Mouse (Mus musculus) erythroblast, adult 5-6 weeks (primary cell): ENCODE results near the gene Per1. TPM values are rescaled to one million over a fixed set of nuclear protein-coding genes. Genes with fewer than 3 reads are reported as not detected.

Experiments used
- total RNA-seq, 2 experiments: library from RNA; stranded (forward) in 1 of 2; stranded (reverse) in 1 of 2; fragments of 150-400 nt in 1 of 2; fragments of 200-764, 138-1000 nt in 1 of 2; gene quantifications; 2 replicates each; pipeline versions ENCODE4 v1.2.3 to v1.2.4; 2015 to 2017; ENCODE audit warnings: low replicate concordance in 2 of 2

The Per1 gene
- total RNA-seq, 2 experiments from 2014 or later = 1.9 to 2.3 TPM

Other genes with a start within 250 kb of the Per1 start
- 26.3 and 30.7 TPM in 2 replicates for gene Ndel1, start 223.4 kb upstream of the Per1 start, total RNA-seq (2015; ENCODE audit: low replicate concordance)
- gene Ndel1, start 223.4 kb upstream of the Per1 start, total RNA-seq (2017; ENCODE audit: low replicate concordance) = 54.4 and 55.6 TPM in 2 replicates
- gene Rnf222, start 206.7 kb upstream of the Per1 start, total RNA-seq (2015; ENCODE audit: low replicate concordance) = not detected in 2 replicates
- not detected in 2 replicates for gene Rnf222, start 206.7 kb upstream of the Per1 start, total RNA-seq (2017; ENCODE audit: low replicate concordance)
- 757 and 872 TPM in 2 replicates for gene Rpl26, start 193.6 kb upstream of the Per1 start, total RNA-seq (2015; ENCODE audit: low replicate concordance)
- 762 and 834 TPM in 2 replicates for gene Rpl26, start 193.6 kb upstream of the Per1 start, total RNA-seq (2017; ENCODE audit: low replicate concordance)
- gene Odf4, start 168.1 kb upstream of the Per1 start, total RNA-seq (2015; ENCODE audit: low replicate concordance) = not detected in 2 replicates
- gene Odf4, start 168.1 kb upstream of the Per1 start, total RNA-seq (2017; ENCODE audit: low replicate concordance) = not detected in 2 replicates
- gene Arhgef15, start 137.7 kb upstream of the Per1 start, total RNA-seq (2015; ENCODE audit: low replicate concordance) = not detected in 2 replicates
- not detected in 2 replicates for gene Arhgef15, start 137.7 kb upstream of the Per1 start, total RNA-seq (2017; ENCODE audit: low replicate concordance)
- gene Slc25a35, start 127.1 kb upstream of the Per1 start, total RNA-seq (2015; ENCODE audit: low replicate concordance) = 0.84 and 8.3 TPM in 2 replicates
- 0.94 TPM in 1 of 2 replicates, not detected in the other for gene Slc25a35, start 127.1 kb upstream of the Per1 start, total RNA-seq (2017; ENCODE audit: low replicate concordance)
- gene Rangrf, start 120.0 kb upstream of the Per1 start, total RNA-seq (2015; ENCODE audit: low replicate concordance) = 11.5 and 18.8 TPM in 2 replicates
- gene Rangrf, start 120.0 kb upstream of the Per1 start, total RNA-seq (2017; ENCODE audit: low replicate concordance) = 5.0 and 16.0 TPM in 2 replicates
- 19.6 and 51.7 TPM in 2 replicates for gene Pfas, start 86.8 kb upstream of the Per1 start, total RNA-seq (2015; ENCODE audit: low replicate concordance)
- 18.3 and 36.7 TPM in 2 replicates for gene Pfas, start 86.8 kb upstream of the Per1 start, total RNA-seq (2017; ENCODE audit: low replicate concordance)
- gene Ctc1, start 79.3 kb upstream of the Per1 start, total RNA-seq (2015; ENCODE audit: low replicate concordance) = 14.4 and 26.5 TPM in 2 replicates
- 6.4 and 8.9 TPM in 2 replicates for gene Ctc1, start 79.3 kb upstream of the Per1 start, total RNA-seq (2017; ENCODE audit: low replicate concordance)
- gene Aurkb, start 49.6 kb upstream of the Per1 start, total RNA-seq (2015; ENCODE audit: low replicate concordance) = 32.9 and 35.3 TPM in 2 replicates
- 74.0 and 102 TPM in 2 replicates for gene Aurkb, start 49.6 kb upstream of the Per1 start, total RNA-seq (2017; ENCODE audit: low replicate concordance)
- gene Borcs6, start 35.5 kb upstream of the Per1 start, total RNA-seq (2015; ENCODE audit: low replicate concordance) = 2.5 and 3.1 TPM in 2 replicates
- 1.0 and 4.7 TPM in 2 replicates for gene Borcs6, start 35.5 kb upstream of the Per1 start, total RNA-seq (2017; ENCODE audit: low replicate concordance)
- 2.3 and 6.1 TPM in 2 replicates for gene Tmem107, start 24.4 kb upstream of the Per1 start, total RNA-seq (2015; ENCODE audit: low replicate concordance)
- 2.9 and 3.9 TPM in 2 replicates for gene Tmem107, start 24.4 kb upstream of the Per1 start, total RNA-seq (2017; ENCODE audit: low replicate concordance)
- gene Vamp2, start 6.7 kb upstream of the Per1 start, total RNA-seq (2015; ENCODE audit: low replicate concordance) = 50.3 and 58.7 TPM in 2 replicates
- 12.4 and 17.8 TPM in 2 replicates for gene Vamp2, start 6.7 kb upstream of the Per1 start, total RNA-seq (2017; ENCODE audit: low replicate concordance)
- not detected in 2 replicates for gene Hes7, start 25.2 kb downstream of the Per1 start, total RNA-seq (2015; ENCODE audit: low replicate concordance)
- not detected in 2 replicates for gene Hes7, start 25.2 kb downstream of the Per1 start, total RNA-seq (2017; ENCODE audit: low replicate concordance)
- not detected in 2 replicates for gene 9130213A22Rik, start 27.4 kb downstream of the Per1 start, total RNA-seq (2015; ENCODE audit: low replicate concordance)
- gene 9130213A22Rik, start 27.4 kb downstream of the Per1 start, total RNA-seq (2017; ENCODE audit: low replicate concordance) = not detected in 2 replicates
- not detected in 2 replicates for gene Aloxe3, start 30.7 kb downstream of the Per1 start, total RNA-seq (2015; ENCODE audit: low replicate concordance)
- 0.51 TPM in 1 of 2 replicates, not detected in the other for gene Aloxe3, start 30.7 kb downstream of the Per1 start, total RNA-seq (2017; ENCODE audit: low replicate concordance)
- gene Alox12b, start 61.8 kb downstream of the Per1 start, total RNA-seq (2015; ENCODE audit: low replicate concordance) = not detected in 2 replicates
- gene Alox12b, start 61.8 kb downstream of the Per1 start, total RNA-seq (2017; ENCODE audit: low replicate concordance) = not detected in 2 replicates
- gene Alox8, start 102.6 kb downstream of the Per1 start, total RNA-seq (2015; ENCODE audit: low replicate concordance) = not detected in 2 replicates
- gene Alox8, start 102.6 kb downstream of the Per1 start, total RNA-seq (2017; ENCODE audit: low replicate concordance) = 0.34 TPM in 1 of 2 replicates, not detected in the other
- not detected in 2 replicates for gene Gucy2e, start 141.8 kb downstream of the Per1 start, total RNA-seq (2015; ENCODE audit: low replicate concordance)
- gene Gucy2e, start 141.8 kb downstream of the Per1 start, total RNA-seq (2017; ENCODE audit: low replicate concordance) = under 0.01 TPM in 1 of 2 replicates, not detected in the other
- 2.9 and 7.3 TPM in 2 replicates for gene Cntrob, start 228.6 kb downstream of the Per1 start, total RNA-seq (2015; ENCODE audit: low replicate concordance)
- gene Cntrob, start 228.6 kb downstream of the Per1 start, total RNA-seq (2017; ENCODE audit: low replicate concordance) = 16.9 and 24.4 TPM in 2 replicates
- gene Trappc1, start 228.8 kb downstream of the Per1 start, total RNA-seq (2015; ENCODE audit: low replicate concordance) = 33.2 and 43.7 TPM in 2 replicates
- gene Trappc1, start 228.8 kb downstream of the Per1 start, total RNA-seq (2017; ENCODE audit: low replicate concordance) = 12.7 and 24.8 TPM in 2 replicates
- gene Kcnab3, start 231.0 kb downstream of the Per1 start, total RNA-seq (2015; ENCODE audit: low replicate concordance) = not detected in 2 replicates
- not detected in 2 replicates for gene Kcnab3, start 231.0 kb downstream of the Per1 start, total RNA-seq (2017; ENCODE audit: low replicate concordance)
- gene Rnf227, start 245.2 kb downstream of the Per1 start, total RNA-seq (2015; ENCODE audit: low replicate concordance) = 1.7 and 15.2 TPM in 2 replicates
- gene Rnf227, start 245.2 kb downstream of the Per1 start, total RNA-seq (2017; ENCODE audit: low replicate concordance) = 0.70 and 3.2 TPM in 2 replicates